Mouse (Mus musculus) inflammation-experienced regulatory T-cells, adult 6 months (primary cell): Measurements from ENCODE around the gene Adgrl1. TPM values are rescaled to one million over a fixed set of nuclear protein-coding genes. Genes with fewer than 3 reads are reported as not detected.

Experiments
- polyA plus RNA-seq, 3 experiments: library from polyadenylated mRNA; unstranded; fragments of 100-300 nt; shearing (Covaris generic); gene quantifications; one replicate each; pipeline ENCODE4 v1.2.1; 2017

Adgrl1 gene
- polyA plus RNA-seq, 3 experiments from 2014 or later: 5.1 to 13.8 (median 11.3) TPM

Other genes with a start within 250 kb of the Adgrl1 start
- gene Gipc1, start 247.4 kb upstream of the Adgrl1 start, polyA plus RNA-seq: 10 to 100 TPM; 14.4 to 18.1 (median 14.7) TPM
- 1 to 10 TPM in 2 of 3 experiments, under 1 TPM in 1; 0.60 to 1.2 (median 1.1) TPM for gene Ptger1, start 233.4 kb upstream of the Adgrl1 start, polyA plus RNA-seq
- 10 to 100 TPM; 20.3 to 27.7 (median 24.6) TPM for gene Pkn1, start 200.9 kb upstream of the Adgrl1 start, polyA plus RNA-seq
- 100 to 1,000 TPM; 166 to 211 (median 167) TPM for gene Ddx39, start 184.9 kb upstream of the Adgrl1 start, polyA plus RNA-seq
- 100 to 1,000 TPM; 177 to 212 (median 210) TPM for gene Adgre5, start 158.8 kb upstream of the Adgrl1 start, polyA plus RNA-seq
- 1 to 10 TPM in 1 of 3 experiments, under 1 TPM in 2; 0.16 to 1.5 (median 0.52) TPM for gene Gm10644, start 55.1 kb downstream of the Adgrl1 start, polyA plus RNA-seq
- gene Asf1b, start 55.4 kb downstream of the Adgrl1 start, polyA plus RNA-seq: 100 to 1,000 TPM in 1 of 3 experiments, 10 to 100 TPM in 2; 26.0 to 159 (median 26.4) TPM
- 10 to 100 TPM; 16.3 to 20.1 (median 18.8) TPM for gene Prkaca, start 72.9 kb downstream of the Adgrl1 start, polyA plus RNA-seq
- gene Samd1, start 97.6 kb downstream of the Adgrl1 start, polyA plus RNA-seq: 1 to 10 TPM; 5.0 to 7.3 (median 6.5) TPM
- gene 1700067K01Rik, start 101.4 kb downstream of the Adgrl1 start, polyA plus RNA-seq: under 1 TPM in 2 of 3 experiments, not detected in 1; 0.51 to 0.70 TPM
- 1 to 10 TPM in 2 of 3 experiments, not detected in 1; 1.2 to 2.5 TPM for gene 2210011C24Rik, start 112.1 kb downstream of the Adgrl1 start, polyA plus RNA-seq
- gene Palm3, start 121.4 kb downstream of the Adgrl1 start, polyA plus RNA-seq: 1 to 10 TPM; 1.6 to 3.7 (median 2.8) TPM
- gene Il27ra, start 142.5 kb downstream of the Adgrl1 start, polyA plus RNA-seq: 100 to 1,000 TPM; 188 to 350 (median 272) TPM
- 10 to 100 TPM; 21.2 to 34.2 (median 31.9) TPM for gene Rln3, start 144.9 kb downstream of the Adgrl1 start, polyA plus RNA-seq
- gene Gm10643, start 165.0 kb downstream of the Adgrl1 start, polyA plus RNA-seq: 1 to 10 TPM in 1 of 3 experiments, under 1 TPM in 2; 0.53 to 1.4 (median 0.91) TPM
- gene Rfx1, start 166.7 kb downstream of the Adgrl1 start, polyA plus RNA-seq: 10 to 100 TPM in 2 of 3 experiments, 1 to 10 TPM in 1; 9.4 to 13.2 (median 13.2) TPM
- 10 to 100 TPM; 16.6 to 20.0 (median 18.6) TPM for gene Dcaf15, start 204.7 kb downstream of the Adgrl1 start, polyA plus RNA-seq
- 10 to 100 TPM in 1 of 3 experiments, 1 to 10 TPM in 2; 8.5 to 32.9 (median 8.7) TPM for gene Podnl1, start 225.9 kb downstream of the Adgrl1 start, polyA plus RNA-seq
- gene Cc2d1a, start 247.8 kb downstream of the Adgrl1 start, polyA plus RNA-seq: 10 to 100 TPM; 13.9 to 24.2 (median 21.3) TPM
- 1 to 10 TPM in 2 of 3 experiments, not detected in 1; 1.5 to 1.6 TPM for gene 4930432K21Rik, start 247.9 kb downstream of the Adgrl1 start, polyA plus RNA-seq